ENCODE assay signal across 14 mouse cellular contexts in genomic region chr16:20371731-20372130, GRCm38 (mm10). TPM values are rescaled to one million over a fixed set of nuclear protein-coding genes. Genes with fewer than 3 reads are reported as not detected.
A peak's percentile ranks its signal among the peaks of the same experiment; 100 is the strongest.
DNase-seq lines count a peak whose midpoint lies in the region; ATAC-seq and TF ChIP-seq lines count a peak whose summit lies in the region.
"Had no signal": no experiment of that assay in that cellular context is flagged by ENCODE, and none has a peak within 500 bp of the region (broad histone marks: within the 10 kb centered on the region; RNA-seq: fewer than 3 reads in every experiment).

No protein-coding gene starts in this region.

- peaks cover 85% of the 10 kb centered on the region for H3K36me3 ChIP-seq in heart, embryonic 12.5 days
- H3K36me3 ChIP-seq in ES-Bruce4 (ENCODE audit: control insufficient read depth, insufficient read depth, low read length, poor library complexity, severe bottlenecking) = peaks cover 7% of the 10 kb centered on the region; the same call in 1 of the 2 replicates
- peaks cover 15% of the 10 kb centered on the region for H3K36me3 ChIP-seq in liver, embryonic 14.5 days (replicated peaks; ENCODE audit: control insufficient read depth, insufficient read depth, low read depth)
- H3K36me3 ChIP-seq in midbrain, embryonic 13.5 days = peaks cover 91% of the 10 kb centered on the region

- H3K27ac ChIP-seq in heart, embryonic 12.5 days (ENCODE audit: poor library complexity, severe bottlenecking) = 0 out of 2 replicates have a peak overlapping the region, but pooled peaks have one; percentile 31
- peak overlapping the region; percentile 92 for H3K27ac ChIP-seq in ES-Bruce4 (ENCODE audit: insufficient read depth, low read length)
- no peak overlapping the region for H3K27ac ChIP-seq in liver, embryonic 14.5 days
- no peak overlapping the region for H3K27ac ChIP-seq in midbrain, embryonic 13.5 days
- H3K27ac ChIP-seq: embryonic facial prominence, embryonic 15.5 days; kidney, embryonic 15.5 days had no signal

- H3K4me1 ChIP-seq in heart, embryonic 12.5 days (replicated peaks) = peaks cover 6% of the 10 kb centered on the region
- H3K4me1 ChIP-seq in ES-Bruce4 (ENCODE audit: control insufficient read depth, insufficient read depth, low read length) = peaks cover 2% of the 10 kb centered on the region
- peaks cover 0 to 6% of the 10 kb centered on the region in 2 experiments; a peak in 2 of 4 replicates for H3K4me1 ChIP-seq in liver, embryonic 14.5 days (replicated peaks; ENCODE audit: control insufficient read depth in 2 of 2, insufficient read depth in 2 of 2, low read length in 1 of 2)
- no peaks in the 10 kb centered on the region for H3K4me1 ChIP-seq in midbrain, embryonic 13.5 days (replicated peaks)
- H3K4me1 ChIP-seq: embryonic facial prominence, embryonic 15.5 days had no signal

- TF ChIP-seq CTCF in ES-Bruce4 (IDR thresholded peaks at IDR 0.05; ENCODE audit: low read depth, low read length) = no peak
- TF ChIP-seq CTCF in liver, embryonic 14.5 days (IDR thresholded peaks at IDR 0.05; ENCODE audit: low read depth) = no peak

- no peaks in the 10 kb centered on the region for H3K9me3 ChIP-seq in heart, embryonic 12.5 days (replicated peaks)
- no peaks in the 10 kb centered on the region for H3K9me3 ChIP-seq in ES-Bruce4 (replicated peaks; ENCODE audit: control insufficient read depth, insufficient read depth, low read length, poor library complexity, severe bottlenecking)
- no peaks in the 10 kb centered on the region for H3K9me3 ChIP-seq in liver, embryonic 14.5 days (ENCODE audit: control insufficient read depth, low read length)
- no peaks in the 10 kb centered on the region for H3K9me3 ChIP-seq in midbrain, embryonic 13.5 days
- H3K9me3 ChIP-seq: embryonic facial prominence, embryonic 15.5 days; kidney, embryonic 15.5 days had no signal

- ATAC-seq in heart, embryonic 12.5 days (ENCODE audit: insufficient number of reproducible peaks, low FRiP score) = peak; percentile 93
- peak; percentile 31; the same call in 1 of the 2 replicates for ATAC-seq in liver, embryonic 14.5 days (ENCODE audit: insufficient read depth)
- ATAC-seq in midbrain, embryonic 13.5 days = no peak

- WGBS in heart, embryonic 12.5 days = 41% methylated on average over 4 of the region's 4 CpGs
- 46% methylated on average over 4 of the region's 4 CpGs for WGBS in liver, embryonic 14.5 days (ENCODE audit: insufficient replicate concordance)
- WGBS in midbrain, embryonic 13.5 days = 95% methylated on average over 4 of the region's 4 CpGs

- no peaks in the 10 kb centered on the region for H3K27me3 ChIP-seq in heart, embryonic 12.5 days (replicated peaks)
- H3K27me3 ChIP-seq in ES-Bruce4 (ENCODE audit: control insufficient read depth, insufficient read depth, low read length, poor library complexity, severe bottlenecking) = no peaks in the 10 kb centered on the region
- no peaks in the 10 kb centered on the region for H3K27me3 ChIP-seq in liver, embryonic 14.5 days (ENCODE audit: control insufficient read depth, insufficient read depth, low read length)
- no peaks in the 10 kb centered on the region for H3K27me3 ChIP-seq in midbrain, embryonic 13.5 days
- H3K27me3 ChIP-seq: embryonic facial prominence, embryonic 15.5 days; kidney, embryonic 15.5 days had no signal

- H3K4me2 ChIP-seq in heart, embryonic 12.5 days = no peak overlapping the region
- H3K4me2 ChIP-seq in liver, embryonic 14.5 days (ENCODE audit: low read depth) = no peak overlapping the region
- H3K4me2 ChIP-seq in midbrain, embryonic 13.5 days (replicated peaks) = no peak overlapping the region
- H3K4me2 ChIP-seq: embryonic facial prominence, embryonic 15.5 days; kidney, embryonic 15.5 days had no signal

- no peak for DNase-seq in heart, postnatal 36 days
- DNase-seq in c-Kit-positive CD71-positive TER-119-positive erythroid progenitor cells, embryonic 14.5 days (ENCODE audit: low spot score) = peak; percentile 6
- peak in 1 of 3 experiments; percentile 14 for DNase-seq in liver, embryonic 14.5 days (ENCODE audit: low read depth in 3 of 3, low spot score in 3 of 3)
- no peak for DNase-seq in layer of hippocampus, adult 11-12 months (ENCODE audit: low spot score)
- no peak for DNase-seq in cerebellum, adult 9-11 months
- DNase-seq: lung, postnatal 4 days had no signal

- no peak overlapping the region for H3K4me3 ChIP-seq in heart, embryonic 12.5 days
- no peak overlapping the region; the same call in 1 of the 2 replicates for H3K4me3 ChIP-seq in ES-Bruce4 (ENCODE audit: low read depth, low read length)
- no peak overlapping the region for H3K4me3 ChIP-seq in liver, embryonic 14.5 days (ENCODE audit: insufficient read depth in 1 of 2, low read depth in 2 of 2, low read length in 2 of 2)
- no peak overlapping the region for H3K4me3 ChIP-seq in midbrain, embryonic 13.5 days (replicated peaks)
- H3K4me3 ChIP-seq: embryonic facial prominence, embryonic 15.5 days; kidney, embryonic 15.5 days had no signal

- no peak overlapping the region for H3K9ac ChIP-seq in heart, embryonic 12.5 days
- H3K9ac ChIP-seq in ES-Bruce4 (ENCODE audit: low read depth, poor library complexity, severe bottlenecking) = peak overlapping the region; percentile 38; the same call in 1 of the 2 replicates
- no peak overlapping the region for H3K9ac ChIP-seq in liver, embryonic 14.5 days (replicated peaks)
- no peak overlapping the region for H3K9ac ChIP-seq in midbrain, embryonic 13.5 days (replicated peaks)
- H3K9ac ChIP-seq: embryonic facial prominence, embryonic 15.5 days; kidney, embryonic 15.5 days had no signal

- TF ChIP-seq POLR2A in ES-Bruce4 (IDR thresholded peaks at IDR 0.05; ENCODE audit: insufficient read depth, low read length) = no peak

- TF ChIP-seq EP300 in ES-Bruce4 (IDR thresholded peaks at IDR 0.05; ENCODE audit: insufficient read depth, low read depth, low read length) = peak; percentile 98
- no peak for TF ChIP-seq EP300 in liver, embryonic 14.5 days (IDR thresholded peaks at IDR 0.05; ENCODE audit: low read depth)

- intact Hi-C loops in heart, postnatal 36 days (cut with DNase I) = no loop called here

RNA-seq across cellular contexts. Expression of gene Cyp2ab1, which starts 46.5 kb away (rescaled TPM):
- not detected in 2 replicates for polyA plus RNA-seq in heart, embryonic 12.5 days (2016; fragmentation: Nextera tagmentation; extraction: Ambion mirVana)
- total RNA-seq in heart, postnatal 36 days (2021) = 1 to 10 TPM in 1 of 2 experiments, under 1 TPM in 1; 0.89 to 1.6 TPM
- not detected in 2 replicates for polyA plus RNA-seq in ES-Bruce4 (2011; ENCODE audit: insufficient read depth, insufficient read length, low read depth, missing spikeins)
- polyA plus RNA-seq in liver, embryonic 14.5 days (2012; rRNA removed) = not detected in 2 replicates
- not detected in 2 replicates for polyA plus RNA-seq in liver, embryonic 14.5 days (2014; fragmentation: Nextera tagmentation; extraction: Ambion mirVana)
- polyA plus RNA-seq in midbrain, embryonic 13.5 days (2015; fragmentation: Nextera tagmentation; extraction: Ambion mirVana) = not detected in 2 replicates
- total RNA-seq: left cerebral cortex, postnatal 10 days had no signal
- polyA plus RNA-seq: kidney, embryonic 15.5 days; neural tube, embryonic 11.5 days; testis, adult 2 months had no signal

RNA-seq across cellular contexts. Expression of gene Abcc5, which starts 54.5 kb away (rescaled TPM):
- 86.0 and 94.9 TPM in 2 replicates for polyA plus RNA-seq in heart, embryonic 12.5 days (2016; fragmentation: Nextera tagmentation; extraction: Ambion mirVana)
- total RNA-seq in heart, postnatal 36 days (2021) = 10 to 100 TPM; 32.2 to 34.5 TPM
- polyA plus RNA-seq in ES-Bruce4 (2011; ENCODE audit: insufficient read depth, insufficient read length, low read depth, missing spikeins) = 85.0 and 89.5 TPM in 2 replicates
- polyA plus RNA-seq in liver, embryonic 14.5 days (2012; rRNA removed) = 22.8 and 26.2 TPM in 2 replicates
- polyA plus RNA-seq in liver, embryonic 14.5 days (2014; fragmentation: Nextera tagmentation; extraction: Ambion mirVana) = 14.5 and 15.7 TPM in 2 replicates
- 141 and 150 TPM in 2 replicates for polyA plus RNA-seq in midbrain, embryonic 13.5 days (2015; fragmentation: Nextera tagmentation; extraction: Ambion mirVana)

Comparison
In these comparisons a context has a peak if more than half of its experiments do, and no peak if none do; other contexts are left out.
1. H3K27ac ChIP-seq: peak in heart, embryonic 12.5 days (single experiment) and ES-Bruce4 (single experiment); none in liver, embryonic 14.5 days (single experiment) and midbrain, embryonic 13.5 days (single experiment).